Mouse (Mus musculus) adrenal gland, postnatal 10 days (tissue): Measurements from ENCODE around the gene Sphk1. TPM values are rescaled to one million over a fixed set of nuclear protein-coding genes. Genes with fewer than 3 reads are reported as not detected.
"Not testable (repeated sequence)": the region's sequence is repeated elsewhere in the genome, so short reads cannot be mapped to it uniquely, and the experiment has no call there.

ENCODE experiments used
- DNase-seq: peaks from one replicate; pipeline ENCODE4 v3.0.0; 2021; ENCODE audit warnings: mixed read lengths
- long read RNA-seq, 2 experiments: library from polyadenylated mRNA; stranded (forward); transcript quantifications; one replicate each; pipeline ENCODE4 v2.0.0; 2021
- total RNA-seq, 2 experiments: library from RNA; stranded (reverse); gene quantifications; 2 replicates each; pipeline ENCODE4 v1.2.3; 2021

Sphk1 gene
- total RNA-seq: 1 to 10 TPM; 3.0 to 5.1 TPM
- long read RNA-seq, experiment 1, partial matches to known transcripts: 0 of 5 reads
- long read RNA-seq, experiment 1, other reads (novel, unspliced or antisense): 3 of 5 reads
- long read RNA-seq, experiment 2, partial matches to known transcripts: 1 of 4 reads
- long read RNA-seq, experiment 2, other reads (novel, unspliced or antisense): 1 of 4 reads

DNA sequence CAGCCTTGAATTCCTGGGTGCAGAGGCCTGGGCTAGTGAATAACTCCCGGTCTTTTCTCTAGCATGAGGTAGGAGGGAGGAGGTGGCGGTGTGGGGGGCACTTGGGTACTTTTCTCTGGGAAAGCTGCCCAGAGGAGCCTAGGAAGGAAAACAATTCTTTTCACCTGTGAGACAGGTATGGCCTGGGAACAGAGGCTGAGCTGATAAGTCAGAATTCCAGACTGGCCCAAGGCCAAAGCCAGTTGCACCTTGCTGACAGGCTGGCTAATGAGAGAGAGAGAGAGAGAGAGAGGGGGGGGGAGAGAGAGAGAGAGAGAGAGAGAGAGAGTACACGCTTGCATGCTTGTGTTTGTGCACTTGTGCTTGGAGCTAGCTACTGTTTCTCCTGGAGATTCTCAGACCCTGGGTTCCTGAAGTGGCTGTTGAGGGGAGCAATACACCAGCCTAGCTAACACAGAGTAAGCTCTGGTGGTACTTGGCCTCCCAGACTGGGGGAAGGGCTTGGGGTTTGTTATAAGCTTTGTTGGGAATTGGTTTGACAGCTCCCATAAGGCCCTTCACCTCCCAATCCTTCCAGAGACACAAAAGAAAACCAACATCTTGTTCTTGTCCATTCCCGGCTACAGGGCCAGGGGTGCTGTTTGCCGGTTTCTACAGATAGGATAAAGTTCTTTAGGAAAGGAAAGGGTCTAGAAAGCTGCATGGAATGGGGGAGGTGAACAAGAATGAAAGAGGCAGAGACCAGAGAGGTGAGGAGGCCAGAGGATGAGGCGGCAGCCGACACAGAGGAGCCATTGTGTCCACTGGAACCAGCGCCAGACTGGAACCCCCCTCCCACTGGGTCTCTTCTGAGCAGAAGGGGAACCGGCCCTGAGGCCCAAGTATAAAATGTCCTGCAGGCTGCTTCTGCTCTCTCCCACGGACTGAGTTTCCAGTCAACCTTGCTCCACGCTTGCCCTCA lies at the start of gene Sphk1:
Gene Sphk1 (plus strand): TSS at position 739 of the 961 bp plus-strand sequence.
- no peak for DNase-seq

GRCm38 (mm10) chr11:116480975-116481374 lies 49.8 kb upstream of the Sphk1 start:
- peak; percentile 45 for DNase-seq

DNA sequence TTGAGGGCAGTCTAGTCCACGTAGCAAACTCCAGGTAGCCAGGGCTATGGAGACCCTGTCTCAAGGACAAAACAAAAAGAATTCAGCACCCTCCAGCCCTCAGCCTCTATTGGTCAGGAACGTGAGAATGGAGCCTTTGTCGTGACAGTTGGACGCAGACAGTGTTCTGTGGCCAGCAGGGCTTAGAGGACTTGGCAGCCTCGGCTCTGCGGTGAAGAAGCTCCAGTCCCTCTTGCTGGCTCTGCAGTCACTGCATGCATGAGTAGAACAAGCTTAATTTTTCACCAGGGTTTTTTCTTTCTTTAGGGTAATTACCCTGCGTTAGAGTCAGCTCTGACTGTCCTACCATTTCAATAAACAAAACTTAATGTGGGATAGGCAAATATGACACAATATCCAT lies 48.9 kb upstream of the Sphk1 start:
- no peak for DNase-seq

DNA sequence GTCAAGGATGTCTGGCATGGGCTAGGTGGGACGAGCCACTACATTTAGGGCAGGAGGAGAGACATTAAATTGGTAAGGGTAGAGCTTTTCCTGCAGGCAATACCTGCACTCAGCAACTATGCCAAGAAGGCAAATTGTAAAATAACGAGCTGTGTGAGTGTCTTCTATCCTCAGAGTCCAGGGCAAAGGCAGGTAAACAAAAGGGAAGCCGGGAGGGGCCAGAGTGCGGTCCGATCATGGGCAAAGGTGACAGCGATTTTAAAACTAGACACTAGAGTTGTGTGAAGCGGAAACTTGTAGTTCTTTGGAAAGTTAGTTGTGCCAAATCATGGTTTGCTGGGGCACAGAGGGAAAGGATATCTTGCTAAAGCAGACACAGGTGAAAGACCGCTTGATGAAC lies 46.5 kb upstream of the Sphk1 start:
- no peak for DNase-seq

DNA sequence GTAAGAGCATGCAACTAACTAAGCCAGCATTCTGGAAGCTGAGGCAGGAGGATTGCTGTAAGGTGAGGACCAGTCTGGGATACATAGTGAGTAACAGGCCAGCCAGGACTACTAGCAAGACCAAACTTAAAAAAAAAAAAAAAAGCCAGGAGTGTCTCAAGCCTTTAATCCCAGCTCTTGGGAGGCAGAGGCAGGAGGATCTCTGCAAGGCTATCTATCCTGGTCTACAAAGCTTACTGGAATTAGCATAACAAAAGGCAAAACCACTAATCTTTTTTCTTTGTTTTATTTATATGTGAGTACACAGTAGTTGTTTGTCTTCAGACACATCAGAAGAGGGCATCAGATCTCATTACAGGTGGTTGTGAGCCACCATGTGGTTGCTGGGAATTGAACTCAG lies 42.5 kb upstream of the Sphk1 start:
- no peak for DNase-seq

DNA sequence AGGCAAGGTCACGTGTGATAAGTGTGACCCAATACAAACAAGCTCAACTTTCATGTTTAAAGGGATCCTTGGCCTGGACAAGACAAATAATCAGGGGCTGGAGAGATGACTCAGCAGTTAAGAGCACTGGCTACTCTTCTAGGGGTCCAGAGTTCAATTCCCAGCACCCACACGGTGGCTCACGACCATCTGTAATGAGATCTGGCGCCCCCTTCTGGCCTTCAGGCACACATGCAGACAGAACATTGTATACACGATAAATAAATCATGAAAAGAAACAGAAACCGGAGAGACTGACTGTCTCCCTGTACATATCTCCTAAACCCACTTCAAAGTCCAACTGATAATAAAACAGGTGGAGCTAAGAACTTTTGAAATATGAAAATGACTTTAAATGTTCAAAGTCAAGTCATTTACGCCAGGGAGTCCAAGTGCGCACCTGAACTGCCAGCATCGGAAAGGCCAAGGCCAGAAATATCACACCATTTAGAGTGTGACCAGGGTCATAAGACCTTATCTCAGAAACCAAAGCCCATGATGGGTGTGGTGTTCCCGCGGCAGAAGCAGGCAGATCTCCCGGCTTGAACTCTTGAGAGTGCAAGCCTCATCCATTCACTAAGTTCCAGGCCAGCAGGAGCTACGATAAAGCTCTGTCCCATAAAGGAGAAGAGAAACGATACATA lies 41.9 kb upstream of the Sphk1 start:
- no peak for DNase-seq

GRCm38 (mm10) chr11:116489771-116490231 lies 40.9 kb upstream of the Sphk1 start:
- DNase-seq: no peak

GRCm38 (mm10) chr11:116490232-116491107 lies 40.3 kb upstream of the Sphk1 start:
- peak; percentile 93 for DNase-seq

DNA sequence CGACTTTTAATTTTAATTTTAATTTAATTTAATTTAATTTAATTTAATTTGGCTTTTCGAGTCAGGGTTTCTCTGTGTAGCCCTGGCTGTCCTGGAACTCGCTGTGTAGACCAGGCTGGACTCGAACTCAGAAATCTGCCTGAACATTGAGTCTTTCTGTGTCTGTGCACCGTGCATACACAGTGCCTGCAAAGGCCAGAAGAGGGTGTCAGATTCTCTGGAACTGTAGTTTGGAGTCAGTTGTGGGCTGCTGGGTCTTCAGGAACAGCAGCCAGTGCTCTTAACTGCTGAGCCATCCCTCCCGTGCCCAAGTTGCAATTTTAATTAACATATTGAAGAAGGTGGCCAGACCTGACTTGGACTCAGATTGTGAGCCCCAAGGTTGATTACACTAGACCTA lies 39.4 kb upstream of the Sphk1 start:
- no peak for DNase-seq

- not testable (repeated sequence) for DNase-seq
Measured at GRCm38 (mm10) chr11:116492507-116492906, 38.2 kb upstream of the Sphk1 start.

DNA sequence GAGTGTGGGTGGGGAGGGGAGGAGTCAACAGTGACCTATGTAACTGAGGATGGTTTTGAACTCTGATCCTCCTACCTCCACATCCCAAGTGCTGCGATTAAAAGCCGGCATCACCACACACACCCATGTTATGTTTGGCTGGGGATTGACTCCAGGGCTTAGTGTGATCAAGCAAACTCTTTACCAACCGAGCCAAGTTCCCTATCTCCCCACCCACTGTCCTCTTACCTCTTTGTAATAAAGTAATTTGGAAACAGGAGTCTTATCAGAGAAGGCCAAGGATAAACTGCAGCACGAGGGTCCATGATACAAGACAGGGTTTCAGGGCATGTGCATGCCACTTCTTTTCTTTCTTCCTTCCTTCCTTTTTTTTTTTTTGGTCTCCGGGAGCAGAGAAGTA lies 37.5 kb upstream of the Sphk1 start:
- DNase-seq: no peak

- DNase-seq: peak; percentile 69
Measured at GRCm38 (mm10) chr11:116493795-116494252, 36.9 kb upstream of the Sphk1 start, which contains the start of gene Prpsap1. Prpsap1 (minus strand) TSS chr11:116494202.

DNA sequence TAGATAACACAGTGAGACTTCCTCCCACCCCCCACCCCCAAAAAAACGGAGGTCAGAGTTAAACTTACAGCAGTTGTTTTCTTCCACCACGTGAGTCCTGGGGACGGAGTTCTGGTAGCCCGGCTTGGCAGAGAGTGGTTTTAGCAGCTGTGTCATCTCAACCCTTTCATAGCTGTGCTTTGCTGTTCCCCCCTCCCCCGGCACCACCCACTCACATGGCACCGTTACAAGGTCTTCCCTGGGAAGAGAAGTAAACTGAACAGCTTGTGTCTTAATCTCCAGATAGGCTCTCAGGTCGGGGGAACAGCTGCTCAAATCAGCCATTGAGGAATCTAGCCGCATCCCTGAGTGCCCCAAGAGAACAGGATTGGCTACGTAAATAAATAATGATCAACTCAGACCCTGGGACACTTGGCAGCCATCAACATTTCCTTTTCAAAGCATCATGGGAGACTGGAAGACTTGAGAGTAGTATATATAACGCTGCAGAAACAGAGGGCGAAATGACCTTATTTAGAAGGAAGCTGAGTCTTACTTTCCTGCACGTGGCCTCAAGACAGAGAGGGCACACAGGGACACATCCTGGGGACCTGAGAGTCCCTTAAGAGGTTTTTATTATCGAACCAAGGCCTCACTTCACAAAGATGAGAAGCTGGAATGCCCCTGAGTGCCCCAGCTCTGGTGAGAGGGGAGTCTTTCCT lies 36.1 kb upstream of the Sphk1 start:
- DNase-seq: peak; percentile 60

GRCm38 (mm10) chr11:116497313-116497712 lies 33.4 kb upstream of the Sphk1 start:
- DNase-seq: no peak

GRCm38 (mm10) chr11:116498596-116498995 lies 32.1 kb upstream of the Sphk1 start:
- no peak for DNase-seq

- no peak for DNase-seq
Measured at GRCm38 (mm10) chr11:116499018-116499417, 31.7 kb upstream of the Sphk1 start.

- DNase-seq: no peak
Measured at GRCm38 (mm10) chr11:116501005-116501746, 29.5 kb upstream of the Sphk1 start.

- DNase-seq: no peak
Measured at GRCm38 (mm10) chr11:116504516-116504915, 26.2 kb upstream of the Sphk1 start.

DNA sequence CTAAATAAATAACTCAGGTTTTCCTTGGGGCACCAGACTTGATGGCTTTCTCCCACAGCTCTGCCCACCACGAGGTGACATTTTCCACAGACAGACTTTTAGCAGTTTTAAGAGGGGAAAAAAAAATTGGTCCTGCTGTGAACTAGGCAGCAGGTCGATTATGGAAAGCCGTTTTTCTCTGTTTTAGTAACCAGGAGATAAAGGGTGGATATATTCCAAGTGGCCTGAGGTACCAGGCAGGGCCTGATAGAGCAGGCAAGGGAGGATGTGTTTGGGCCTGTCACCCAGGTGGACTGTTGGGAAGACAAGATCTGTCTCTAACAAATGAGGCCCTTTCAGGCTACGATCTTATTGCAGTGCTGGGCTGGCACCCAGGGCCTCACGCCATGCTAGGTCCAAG lies 25.2 kb upstream of the Sphk1 start:
- no peak for DNase-seq
